Mouse (Mus musculus) midbrain, postnatal 0 days (tissue): ENCODE data around the gene Ccdc149. TPM values are rescaled to one million over a fixed set of nuclear protein-coding genes. Genes with fewer than 3 reads are reported as not detected.

Experiments
- ATAC-seq: fragments of 200-750 bp; cut with Nextera tagmentation; 2 replicates; pipeline ENCODE4 v1.8.0; 2017; ENCODE audit warnings: moderate number of reproducible peaks, mild to moderate bottlenecking, moderate TSS enrichment, moderate library complexity; ENCODE audit not compliant: low FRiP score
- DNase-seq: peaks from one replicate; pipeline ENCODE4 v3.0.0-alpha.2; 2015; ENCODE audit warnings: low spot score
- H3K27ac ChIP-seq: fragments of 300-500 bp; sonication (generic); 2 replicates; pipeline ENCODE4 v1.5.1; 2014; ENCODE audit warnings: low read depth, mild to moderate bottlenecking, low read length, mixed read lengths
- H3K27me3 ChIP-seq: fragments of 300-500 bp; sonication (generic); 2 replicates; pipeline ENCODE4 v1.6.1; 2014; ENCODE audit warnings: low read length, control low read depth, mixed read lengths; ENCODE audit not compliant: insufficient read depth
- H3K36me3 ChIP-seq: fragments of 300-500 bp; sonication (generic); 2 replicates; pipeline ENCODE4 v1.6.1; 2014; ENCODE audit warnings: low read length, control low read depth, mixed read lengths; ENCODE audit not compliant: insufficient read depth
- H3K4me1 ChIP-seq: fragments of 300-500 bp; sonication (generic); 2 replicates; pipeline ENCODE4 v1.6.1; 2014; ENCODE audit warnings: mild to moderate bottlenecking, control low read depth, antibody characterized with exemption, low read length, mixed read lengths; ENCODE audit not compliant: insufficient read depth
- H3K4me2 ChIP-seq: fragments of 300-500 bp; sonication (generic); 2 replicates; pipeline ENCODE4 v1.6.1; 2014; ENCODE audit warnings: low read depth, mild to moderate bottlenecking, low read length, mixed read lengths; ENCODE audit not compliant: poor library complexity, severe bottlenecking
- H3K4me3 ChIP-seq: fragments of 300-500 bp; sonication (generic); 2 replicates; pipeline ENCODE4 v1.5.1; 2014; ENCODE audit warnings: low read depth, mild to moderate bottlenecking, low read length, moderate library complexity
- H3K9ac ChIP-seq: fragments of 300-500 bp; sonication (generic); replicated peaks from 2 replicates; pipeline ENCODE4 v1.6.1; 2014; ENCODE audit warnings: mild to moderate bottlenecking, low read length, moderate library complexity, mixed read lengths; ENCODE audit not compliant: poor library complexity, severe bottlenecking
- H3K9me3 ChIP-seq: fragments of 300-500 bp; sonication (generic); 2 replicates; pipeline ENCODE4 v1.6.1; 2016; ENCODE audit warnings: low read length, control low read depth
- CTCF ChIP-seq: IDR thresholded peaks from 2 replicates; pipeline ENCODE4 v1.5.1; 2016; ENCODE audit warnings: antibody characterized with exemption, mild to moderate bottlenecking
- WGBS: fragments of 180-500 bp; shearing (Covaris S2); extraction: QIAGEN DNeasy Blood & Tissue Kit; methylation state at CpG from one replicate; pipeline ENCODE4 v1.1.7; 2014; 5-methylcytosine and 5-hydroxymethylcytosine counted together
- polyA plus RNA-seq: library from polyadenylated mRNA; unstranded; fragments of >200 nt; fragmentation: Nextera tagmentation; extraction: Ambion mirVana; gene quantifications from 2 replicates; pipeline ENCODE4 v1.2.1, GENCODE M21; 2015
- total RNA-seq: library from RNA; depleted of rRNA; stranded (reverse); fragments of >200 nt; gene quantifications from 2 replicates; pipeline ENCODE4 v1.2.3, GENCODE M21; 2014

Ccdc149 gene
- total and polyA plus RNA-seq, 2 experiments from 2014 or later = 13.8 to 21.2 TPM

DNA sequence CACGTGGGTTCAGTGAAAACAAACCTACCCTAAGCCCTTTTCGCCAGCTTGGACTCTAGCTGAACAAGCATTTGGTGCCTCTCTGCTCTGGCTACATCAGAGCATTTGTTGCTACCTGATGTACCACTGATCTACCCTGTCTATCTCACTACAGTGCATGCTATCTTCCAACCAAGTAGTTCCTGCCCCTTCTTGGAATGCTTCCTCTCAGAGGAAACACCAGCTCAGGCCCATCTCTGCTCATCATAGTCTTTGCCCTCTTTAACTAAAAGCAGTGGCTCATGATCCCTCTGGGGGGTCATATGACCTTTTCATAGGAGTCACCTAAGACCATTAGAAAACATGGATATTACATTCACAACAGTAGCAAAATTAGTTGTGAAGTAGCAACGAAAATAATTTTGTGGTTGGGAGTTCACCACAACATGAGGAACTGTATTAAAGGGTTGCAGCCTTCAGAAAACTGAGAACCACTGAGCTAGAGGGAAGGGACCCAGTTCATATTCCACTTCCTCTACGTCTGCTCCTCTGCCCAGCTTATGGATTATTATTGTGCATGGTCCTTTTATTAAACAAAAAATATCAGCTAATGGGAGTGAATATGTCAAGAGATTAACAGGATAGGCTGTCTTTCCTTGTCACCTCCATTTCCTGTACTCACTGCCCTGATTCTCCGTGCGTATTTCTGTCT lies 9.7 kb downstream of the Ccdc149 start:
- H3K4me3 ChIP-seq = no peak overlapping the region
- no peaks in the 10 kb centered on the region for H3K27me3 ChIP-seq
- H3K4me1 ChIP-seq = no peaks in the 10 kb centered on the region
- 76% methylated on average over 6 of the region's 6 CpGs for WGBS
- TF ChIP-seq CTCF = no peak
- no peak overlapping the region for H3K4me2 ChIP-seq
- H3K9ac ChIP-seq = no peak overlapping the region
- H3K27ac ChIP-seq = no peak overlapping the region
- peaks cover 4% of the 10 kb centered on the region; the same call in 1 of the 2 replicates for H3K9me3 ChIP-seq
- no peak for DNase-seq
- no peaks in the 10 kb centered on the region for H3K36me3 ChIP-seq
- no peak for ATAC-seq

DNA sequence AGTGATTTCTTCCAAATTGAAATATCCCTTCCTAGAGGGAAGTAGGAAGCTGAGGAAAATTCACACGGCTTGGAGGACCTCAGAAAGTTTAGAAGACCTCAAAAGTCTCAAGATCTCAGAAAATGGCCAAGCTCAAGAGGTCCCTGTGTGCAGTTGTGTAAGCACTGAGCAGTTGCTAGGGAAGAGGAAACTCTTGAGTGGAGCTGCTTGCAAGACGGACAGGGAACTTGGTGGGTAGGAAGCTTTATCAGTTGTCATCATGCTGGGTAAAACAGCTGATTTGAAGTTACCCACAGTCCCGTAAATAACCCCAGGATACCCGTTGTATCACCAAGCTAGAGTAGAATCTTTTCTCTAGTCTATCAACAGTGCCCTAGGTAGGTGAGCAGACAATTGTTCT lies 12.0 kb downstream of the Ccdc149 start:
- Histone ChIP-seq H3K9ac (no peak overlapping the region), H3K36me3 (no peaks in the 10 kb centered on the region), H3K27ac (no peak overlapping the region), H3K27me3 (no peaks in the 10 kb centered on the region), H3K9me3 (no peaks in the 10 kb centered on the region), H3K4me1 (no peaks in the 10 kb centered on the region), H3K4me2 (no peak overlapping the region), H3K4me3 (no peak overlapping the region)
- DNase-seq = no peak
- no peak for TF ChIP-seq CTCF
- WGBS = 93% methylated on average over 4 of the region's 4 CpGs
- no peak for ATAC-seq

DNA sequence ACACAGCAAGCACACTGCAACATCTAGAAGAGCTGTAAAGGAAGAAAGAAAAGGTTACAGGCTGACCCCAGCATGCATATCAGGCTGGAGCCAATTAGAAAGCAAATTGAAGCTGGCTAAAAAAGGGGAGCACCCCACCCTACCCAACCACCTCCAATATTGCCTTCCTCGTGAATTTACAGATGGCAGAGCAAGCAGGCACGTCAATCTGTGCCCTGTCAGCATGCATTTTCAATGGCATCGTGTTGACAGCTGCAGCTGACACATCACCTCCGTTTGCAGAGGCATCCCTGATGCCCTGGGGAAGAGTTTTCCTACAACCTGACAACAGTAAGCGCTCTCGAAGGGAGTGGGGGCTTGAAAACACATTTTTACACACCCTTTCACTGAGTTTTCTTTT lies 14.2 kb downstream of the Ccdc149 start:
- DNase-seq = no peak
- Histone ChIP-seq H3K9me3 (no peaks in the 10 kb centered on the region), H3K27ac (no peak overlapping the region), H3K4me1 (no peaks in the 10 kb centered on the region), H3K4me2 (no peak overlapping the region), H3K36me3 (no peaks in the 10 kb centered on the region), H3K4me3 (no peak overlapping the region), H3K9ac (no peak overlapping the region), H3K27me3 (no peaks in the 10 kb centered on the region)
- 68% methylated on average over 6 of the region's 6 CpGs for WGBS
- no peak for TF ChIP-seq CTCF
- no peak for ATAC-seq

DNA sequence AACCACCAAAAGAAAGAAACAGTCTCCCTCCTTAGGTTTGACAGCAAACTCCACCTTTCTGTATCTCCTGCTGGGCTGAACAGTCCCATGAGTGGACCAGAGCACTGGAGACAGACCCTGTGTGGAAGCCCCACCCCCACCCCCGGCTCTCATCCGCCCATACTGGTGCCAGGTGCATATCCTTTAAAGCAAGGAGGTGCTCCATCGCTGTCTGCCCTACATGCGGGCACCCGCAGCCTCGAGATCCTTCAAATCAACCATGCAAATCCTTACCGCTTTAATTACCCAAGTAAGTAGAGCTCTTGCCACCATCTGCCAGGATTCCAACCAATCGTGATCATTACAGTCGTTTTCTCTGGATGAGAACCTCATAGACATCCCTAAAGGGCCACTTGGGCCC lies 20.5 kb downstream of the Ccdc149 start:
- Histone ChIP-seq H3K4me1 (no peaks in the 10 kb centered on the region), H3K4me3 (no peak overlapping the region), H3K36me3 (no peaks in the 10 kb centered on the region), H3K9ac (no peak overlapping the region), H3K27ac (no peak overlapping the region), H3K27me3 (no peaks in the 10 kb centered on the region), H3K4me2 (no peak overlapping the region), H3K9me3 (no peaks in the 10 kb centered on the region)
- 73% methylated on average over 9 of the region's 9 CpGs for WGBS
- TF ChIP-seq CTCF = no peak
- DNase-seq (peak; percentile 25), ATAC-seq (no peak)

DNA sequence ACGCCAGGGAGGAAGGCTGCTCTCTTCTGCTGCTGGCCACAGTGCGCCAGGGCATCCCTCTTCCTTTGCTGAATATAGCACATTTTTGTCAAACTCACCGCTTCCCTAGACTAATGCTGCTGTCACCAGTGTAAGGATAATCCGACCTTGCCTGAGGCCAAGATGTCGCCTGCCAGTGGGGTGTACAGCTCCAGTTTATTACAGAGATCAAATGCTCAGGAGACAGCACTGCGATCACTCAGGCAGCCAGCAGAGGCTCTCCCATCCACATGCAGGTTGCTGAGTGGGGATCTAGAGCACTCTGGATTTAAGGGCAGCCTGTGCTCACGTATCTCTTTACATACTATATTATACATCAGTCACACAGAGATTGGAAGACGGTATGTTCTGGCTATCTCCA lies 22.1 kb downstream of the Ccdc149 start:
- Histone ChIP-seq H3K9me3 (no peaks in the 10 kb centered on the region), H3K27ac (no peak overlapping the region), H3K4me1 (no peaks in the 10 kb centered on the region), H3K4me2 (no peak overlapping the region), H3K36me3 (no peaks in the 10 kb centered on the region), H3K4me3 (no peak overlapping the region), H3K9ac (no peak overlapping the region), H3K27me3 (no peaks in the 10 kb centered on the region)
- 50% methylated on average over 8 of the region's 8 CpGs for WGBS
- TF ChIP-seq CTCF = peak; percentile 51
- ATAC-seq (peak; percentile 55; the same call in 1 of the 2 replicates), DNase-seq (no peak)

DNA sequence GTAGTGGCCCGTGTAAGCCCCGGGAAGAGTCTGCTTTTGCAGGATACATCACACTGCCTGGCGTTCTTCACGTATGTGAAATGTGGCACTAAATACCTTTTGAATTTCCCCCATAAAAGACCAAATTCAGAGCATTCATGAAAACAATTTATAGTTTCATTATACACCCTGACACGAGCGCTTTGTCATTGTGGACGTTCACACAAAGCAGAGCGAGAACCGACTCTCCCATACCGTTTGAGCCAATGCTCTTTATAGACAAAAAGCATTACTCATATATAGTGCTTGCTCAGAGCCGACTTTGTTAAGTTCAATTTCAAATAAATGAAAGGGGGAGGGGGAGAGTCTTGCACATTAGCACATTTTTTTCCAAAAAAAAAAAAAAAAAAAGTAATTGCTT lies 31.0 kb downstream of the Ccdc149 start:
- Histone ChIP-seq H3K9ac (no peak overlapping the region), H3K27me3 (no peaks in the 10 kb centered on the region), H3K36me3 (no peaks in the 10 kb centered on the region), H3K4me2 (no peak overlapping the region), H3K27ac (no peak overlapping the region), H3K9me3 (0 out of 2 replicates have a peak, but pooled peaks cover 3% of the 10 kb centered on the region), H3K4me1 (no peaks in the 10 kb centered on the region), H3K4me3 (no peak overlapping the region)
- no peak for DNase-seq
- TF ChIP-seq CTCF = no peak
- WGBS = 79% methylated on average over 11 of the region's 11 CpGs
- ATAC-seq = no peak
